Mouse (Mus musculus) layer of hippocampus, adult 2 months (tissue): ENCODE measurements around the gene Ypel3. TPM values are rescaled to one million over a fixed set of nuclear protein-coding genes. Genes with fewer than 3 reads are reported as not detected.
"Not testable (repeated sequence)": the region's sequence is repeated elsewhere in the genome, so short reads cannot be mapped to it uniquely, and the experiment has no call there.

ENCODE experiments used
- DNase-seq, 2 experiments: peaks; one replicate each; pipeline ENCODE4 v3.0.0; 2022; ENCODE audit warnings: low spot score in 2 of 2
- H3K27ac ChIP-seq: fragments of 200-600 bp; 2 replicates; pipeline ENCODE4 v1.8.1; 2022
- H3K4me3 ChIP-seq: fragments of 200-600 bp; 2 replicates; pipeline ENCODE4 v1.8.1; 2022; ENCODE audit warnings: mild to moderate bottlenecking
- CTCF ChIP-seq: fragments of 200-600 bp; conservative IDR thresholded peaks from 2 replicates; pipeline ENCODE4 v1.8.1; 2022; ENCODE audit warnings: antibody characterized with exemption, mild to moderate bottlenecking, moderate library complexity
- long read RNA-seq, 2 experiments: library from polyadenylated mRNA; stranded (forward); transcript quantifications; one replicate each; pipeline ENCODE4 v2.0.0; 2021; ENCODE audit warnings: borderline mapping rate in 2 of 2
- total RNA-seq, 2 experiments: library from RNA; stranded (reverse); gene quantifications; 2 replicates each; pipeline ENCODE4 v1.2.3; 2021

Ypel3 gene
- 100 to 1,000 TPM; 283 to 289 TPM for total RNA-seq
- long read RNA-seq, experiment 1, transcript Ypel3-201 (5 exons, 973 nt) = major isoform, 183 of 229 reads
- long read RNA-seq, experiment 1, transcript Ypel3-203 (4 exons, 1,594 nt) = minor isoform, 17 of 229 reads
- long read RNA-seq, experiment 1, partial matches to known transcripts = 7 of 229 reads
- long read RNA-seq, experiment 1, other reads (novel, unspliced or antisense) = 22 of 229 reads
- long read RNA-seq, experiment 2, transcript Ypel3-203 (4 exons, 1,594 nt) = minor isoform, 9 of 314 reads
- long read RNA-seq, experiment 2, transcript Ypel3-201 (5 exons, 973 nt) = major isoform, 267 of 314 reads
- long read RNA-seq, experiment 2, partial matches to known transcripts = 7 of 314 reads
- long read RNA-seq, experiment 2, other reads (novel, unspliced or antisense) = 28 of 314 reads

- DNase-seq = peak; percentile 95 to 96
- peak; percentile 26; the same call in 1 of the 2 replicates for TF ChIP-seq CTCF
- Histone ChIP-seq H3K27ac (peak within 1 kb of the TSS; percentile 99), H3K4me3 (peak within 1 kb of the TSS; percentile 83)
Observed at GRCm38 (mm10) chr7:126776598-126777057, at the start of gene Ypel3. TSS of gene Ypel3 (plus strand) at chr7:126776955.

GRCm38 (mm10) chr7:126730256-126730789 is 46.4 kb upstream of the Ypel3 start:
- H3K4me3 ChIP-seq, H3K27ac ChIP-seq, DNase-seq: not testable (repeated sequence)

GRCm38 (mm10) chr7:126736122-126736521 is 40.6 kb upstream of the Ypel3 start:
- DNase-seq = no peak
- no peak for TF ChIP-seq CTCF
- H3K4me3 ChIP-seq = no peak overlapping the region
- no peak overlapping the region for H3K27ac ChIP-seq

- Histone ChIP-seq H3K27ac (no peak overlapping the region), H3K4me3 (peak overlapping the region; percentile 33; the same call in 1 of the 2 replicates)
- DNase-seq = no peak
- TF ChIP-seq CTCF = no peak
Observed at GRCm38 (mm10) chr7:126739551-126739950, 37.2 kb upstream of the Ypel3 start.

GRCm38 (mm10) chr7:126740132-126740735 is 36.5 kb upstream of the Ypel3 start:
- TF ChIP-seq CTCF = no peak
- no peak for DNase-seq
- no peak overlapping the region for H3K27ac ChIP-seq
- peak overlapping the region; percentile 33; the same call in 1 of the 2 replicates for H3K4me3 ChIP-seq

GRCm38 (mm10) chr7:126740977-126741376 is 35.8 kb upstream of the Ypel3 start:
- Histone ChIP-seq H3K4me3 (no peak overlapping the region), H3K27ac (no peak overlapping the region)
- no peak for TF ChIP-seq CTCF
- no peak for DNase-seq

GRCm38 (mm10) chr7:126741452-126741851 is 35.3 kb upstream of the Ypel3 start:
- no peak for DNase-seq
- no peak for TF ChIP-seq CTCF
- Histone ChIP-seq H3K27ac (no peak overlapping the region), H3K4me3 (no peak overlapping the region)

GRCm38 (mm10) chr7:126741964-126742482 is 34.7 kb upstream of the Ypel3 start:
- no peak overlapping the region for H3K4me3 ChIP-seq
- no peak for TF ChIP-seq CTCF
- no peak overlapping the region for H3K27ac ChIP-seq
- DNase-seq = no peak

- peak overlapping the region; percentile 61; the same call in 1 of the 2 replicates for H3K27ac ChIP-seq
- no peak for TF ChIP-seq CTCF
- DNase-seq = no peak
- no peak overlapping the region for H3K4me3 ChIP-seq
Observed at GRCm38 (mm10) chr7:126746066-126746465, 30.7 kb upstream of the Ypel3 start.

GRCm38 (mm10) chr7:126746798-126747197 is 30.0 kb upstream of the Ypel3 start:
- H3K4me3 ChIP-seq = no peak overlapping the region
- H3K27ac ChIP-seq = peak overlapping the region; percentile 61; the same call in 1 of the 2 replicates
- no peak for DNase-seq
- TF ChIP-seq CTCF = no peak

GRCm38 (mm10) chr7:126748824-126749223 is 27.9 kb upstream of the Ypel3 start:
- Histone ChIP-seq H3K27ac (no peak overlapping the region), H3K4me3 (no peak overlapping the region)
- TF ChIP-seq CTCF = no peak
- DNase-seq = no peak

GRCm38 (mm10) chr7:126749582-126750343 is 27.0 kb upstream of the Ypel3 start:
- TF ChIP-seq CTCF = peak; percentile 51
- no peak for DNase-seq
- H3K4me3 ChIP-seq = no peak overlapping the region
- H3K27ac ChIP-seq = no peak overlapping the region
